Mouse (Mus musculus) cerebellum, adult 2 months (tissue): ENCODE measurements at regions not wholly inside any gene's neighbourhood (a gene's known extent, or its start where the extent isn't known, plus 50 kb on each side); places are given as distances from the start of the nearest gene placed in this dataset.
A peak's percentile ranks its signal among the peaks of the same experiment; 100 is the strongest.

Source experiments
- DNase-seq, 2 experiments: peaks; one replicate each; pipeline ENCODE4 v3.0.0; 2021
- H3K27ac ChIP-seq: fragments of 200-500 bp; 2 replicates; pipeline ENCODE4 v1.5.1; 2012; ENCODE audit warnings: low read length, control low read depth, inconsistent platforms; ENCODE audit not compliant: insufficient read depth
- H3K27me3 ChIP-seq: fragments of 200-500 bp; 2 replicates; pipeline ENCODE4 v1.6.1; 2012; ENCODE audit warnings: inconsistent platforms, mild to moderate bottlenecking, low read length, moderate library complexity; ENCODE audit not compliant: control insufficient read depth, insufficient read depth
- H3K4me1 ChIP-seq: fragments of 200-500 bp; 2 replicates; pipeline ENCODE4 v1.6.1; 2011; ENCODE audit warnings: low read length; ENCODE audit not compliant: control insufficient read depth, insufficient read depth
- H3K4me3 ChIP-seq: fragments of 200-500 bp; replicated peaks from 2 replicates; pipeline ENCODE3; 2011; ENCODE audit warnings: mild to moderate bottlenecking, low read depth, low read length, control low read depth; ENCODE audit not compliant: insufficient read depth
- CTCF ChIP-seq: fragments of 200-500 bp; IDR thresholded peaks from 2 replicates; pipeline ENCODE4 v1.5.1; 2011; ENCODE audit warnings: low read depth, mild to moderate bottlenecking, control low read depth, low read length, moderate library complexity, borderline replicate concordance; ENCODE audit not compliant: insufficient read depth
- POLR2A ChIP-seq: fragments of 200-500 bp; IDR thresholded peaks from 2 replicates; pipeline ENCODE4 v1.6.1; 2011; ENCODE audit warnings: low read length, control low read depth, borderline replicate concordance; ENCODE audit not compliant: insufficient read depth
- WGBS: fragments of 180-500 bp; shearing (Covaris S2); methylation state at CpG from one replicate; pipeline ENCODE4 v1.1.7; 2018; 5-methylcytosine and 5-hydroxymethylcytosine counted together

GRCm38 (mm10) chr6:50937094-50937493 is 282.9 kb upstream of the Npvf start:
- no peak overlapping the region for H3K4me3 ChIP-seq
- H3K27me3 ChIP-seq = no peaks in the 10 kb centered on the region
- DNase-seq = peak; percentile 54 to 75
- no peak overlapping the region for H3K27ac ChIP-seq
- TF ChIP-seq CTCF (peak; percentile 100), POLR2A (no peak)
- WGBS = 33% methylated on average over 9 of the region's 9 CpGs
- H3K4me1 ChIP-seq = peaks cover 10% of the 10 kb centered on the region; the same call in 1 of the 2 replicates

- TF ChIP-seq CTCF (peak; percentile 57; the same call in 1 of the 2 replicates), POLR2A (no peak)
- DNase-seq = no peak
- Histone ChIP-seq H3K27ac (no peak overlapping the region), H3K4me3 (no peak overlapping the region), H3K27me3 (no peaks in the 10 kb centered on the region), H3K4me1 (0 out of 2 replicates have a peak, but pooled peaks cover 2% of the 10 kb centered on the region)
- 23% methylated on average over 7 of the region's 7 CpGs for WGBS
These were observed 284.6 kb upstream of the Npvf start for GRCm38 (mm10) chr6:50938879-50939278.

GRCm38 (mm10) chr6:50939440-50939839 is 285.2 kb upstream of the Npvf start:
- TF ChIP-seq POLR2A (no peak), CTCF (no peak)
- Histone ChIP-seq H3K4me1 (0 out of 2 replicates have a peak, but pooled peaks cover 2% of the 10 kb centered on the region), H3K27ac (no peak overlapping the region), H3K4me3 (no peak overlapping the region), H3K27me3 (no peaks in the 10 kb centered on the region)
- WGBS = 68% methylated on average over 2 of the region's 2 CpGs
- DNase-seq = no peak

- 0 out of 2 replicates have a peak, but pooled peaks have one; percentile 4 for TF ChIP-seq CTCF
- no peak for TF ChIP-seq POLR2A
- Histone ChIP-seq H3K27ac (no peak overlapping the region), H3K27me3 (no peaks in the 10 kb centered on the region), H3K4me3 (no peak overlapping the region), H3K4me1 (0 out of 2 replicates have a peak, but pooled peaks cover 2% of the 10 kb centered on the region)
- WGBS = 50% methylated on average over 1 of the region's 1 CpGs
- DNase-seq = no peak
These were observed 285.9 kb upstream of the Npvf start for GRCm38 (mm10) chr6:50940118-50940517.

- 81% methylated on average over 10 of the region's 10 CpGs for WGBS
- Histone ChIP-seq H3K27me3 (no peaks in the 10 kb centered on the region), H3K27ac (no peak overlapping the region), H3K4me1 (0 out of 2 replicates have a peak, but pooled peaks cover 2% of the 10 kb centered on the region), H3K4me3 (no peak overlapping the region)
- TF ChIP-seq CTCF (no peak), POLR2A (no peak)
- DNase-seq = no peak
These were observed 286.6 kb upstream of the Npvf start for GRCm38 (mm10) chr6:50940641-50941398.

GRCm38 (mm10) chr6:50942696-50943095 is 288.5 kb upstream of the Npvf start:
- Histone ChIP-seq H3K27me3 (no peaks in the 10 kb centered on the region), H3K4me1 (no peaks in the 10 kb centered on the region), H3K27ac (no peak overlapping the region), H3K4me3 (no peak overlapping the region)
- WGBS = 68% methylated on average over 5 of the region's 5 CpGs
- DNase-seq = no peak
- no peak for TF ChIP-seq POLR2A
- no peak for TF ChIP-seq CTCF

GRCm38 (mm10) chr6:50948061-50948460 is 293.8 kb upstream of the Npvf start:
- DNase-seq = no peak
- H3K27me3 ChIP-seq = no peaks in the 10 kb centered on the region
- no peak for TF ChIP-seq CTCF
- no peak for TF ChIP-seq POLR2A
- peaks cover 3% of the 10 kb centered on the region for H3K4me1 ChIP-seq
- no peak overlapping the region for H3K4me3 ChIP-seq
- WGBS = 67% methylated on average over 4 of the region's 4 CpGs
- no peak overlapping the region for H3K27ac ChIP-seq

GRCm38 (mm10) chr6:50949361-50949760 is 295.1 kb upstream of the Npvf start:
- DNase-seq = peak in 1 of 2 experiments; percentile 8
- TF ChIP-seq POLR2A (no peak), CTCF (no peak)
- H3K4me1 ChIP-seq = peaks cover 3% of the 10 kb centered on the region
- no peak overlapping the region for H3K27ac ChIP-seq
- H3K27me3 ChIP-seq = no peaks in the 10 kb centered on the region
- H3K4me3 ChIP-seq = no peak overlapping the region
- 25% methylated on average over 5 of the region's 5 CpGs for WGBS
